Mouse (Mus musculus): ENCODE measurements at regions not wholly inside any gene's neighbourhood (a gene's known extent, or its start where the extent isn't known, plus 50 kb on each side); places are given as distances from the start of the nearest gene placed in this dataset.

DNA sequence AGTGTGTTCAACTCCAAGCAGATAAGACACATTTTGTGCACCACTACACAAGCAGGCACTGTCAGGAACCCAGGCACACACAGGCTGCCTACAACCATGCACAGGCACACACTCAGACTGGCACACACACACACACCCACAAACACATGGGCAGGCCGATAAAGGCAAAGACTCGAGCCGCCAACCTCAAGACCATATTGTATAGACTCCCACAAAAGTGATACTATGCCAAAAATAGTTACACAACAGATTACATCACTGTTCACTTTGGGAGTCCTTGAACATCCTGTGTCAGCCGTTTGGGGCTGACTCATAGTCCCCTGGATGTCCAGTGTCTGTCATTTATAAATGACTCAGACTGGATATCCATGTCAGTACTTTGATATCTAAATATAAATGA is 308.6 kb upstream of the Hs6st1 start:
- TF ChIP-seq CTCF (IDR thresholded peaks at IDR 0.05) (no peak), EP300 (IDR thresholded peaks at IDR 0.05) (no peak)
